Mouse (Mus musculus) left cerebral cortex, postnatal 4 days (tissue): ENCODE measurements at regions not wholly inside any gene's neighbourhood (a gene's known extent, or its start where the extent isn't known, plus 50 kb on each side); places are given as distances from the start of the nearest gene placed in this dataset.
"Not testable (repeated sequence)": the region's sequence is repeated elsewhere in the genome, so short reads cannot be mapped to it uniquely, and the experiment has no call there.

Experiments used
- DNase-seq: peaks from one replicate; pipeline ENCODE4 v3.0.0-alpha.2; 2022
- intact Hi-C: fragments of 180-260 bp; cut with DNase I; formaldehyde crosslinking; loops from one replicate; pipeline ENCODE4 v1.15.1; 2025

GRCm38 (mm10) chr1:30751138-30751907 is 122.4 kb downstream of the Phf3 start:
- intact Hi-C loops = no loop called here

GRCm38 (mm10) chr1:30741955-30742354 is 131.8 kb downstream of the Phf3 start:
- intact Hi-C loops = no loop called here
- DNase-seq = no peak

More at GRCm38 (mm10) chr1:30751138-30751907, 122.4 kb downstream of the Phf3 start:
- no peak for DNase-seq

- intact Hi-C loops = no loop called here
Observed at GRCm38 (mm10) chr1:30740831-30741230, 132.9 kb downstream of the Phf3 start.

GRCm38 (mm10) chr1:30721519-30721918 is 152.2 kb downstream of the Phf3 start:
- intact Hi-C loops = no loop called here
- DNase-seq = no peak

More at GRCm38 (mm10) chr1:30740831-30741230, 132.9 kb downstream of the Phf3 start:
- DNase-seq = peak; percentile 38

- DNase-seq = no peak
Observed at GRCm38 (mm10) chr1:30720829-30721228, 152.9 kb downstream of the Phf3 start.

GRCm38 (mm10) chr1:30718578-30718977 is 155.1 kb downstream of the Phf3 start:
- intact Hi-C loops = no loop called here
- DNase-seq = no peak

More at GRCm38 (mm10) chr1:30720829-30721228, 152.9 kb downstream of the Phf3 start:
- intact Hi-C loops = no loop called here

GRCm38 (mm10) chr1:30716346-30716745 is 157.4 kb downstream of the Phf3 start:
- intact Hi-C loops = no loop called here
- no peak for DNase-seq

GRCm38 (mm10) chr1:30701116-30701515 is 172.6 kb downstream of the Phf3 start:
- DNase-seq = no peak
- intact Hi-C loops = no loop called here

GRCm38 (mm10) chr1:30700399-30701081 is 173.2 kb downstream of the Phf3 start:
- intact Hi-C loops = no loop called here
- DNase-seq = peak; percentile 12

- intact Hi-C loops = no loop called here
- no peak for DNase-seq
Observed at GRCm38 (mm10) chr1:30696342-30696741, 177.4 kb downstream of the Phf3 start.

GRCm38 (mm10) chr1:30685318-30685717 is 188.4 kb downstream of the Phf3 start:
- intact Hi-C loops = no loop called here
- no peak for DNase-seq

- intact Hi-C loops = no loop called here
- no peak for DNase-seq
Observed at GRCm38 (mm10) chr1:30683889-30684288, 189.8 kb downstream of the Phf3 start.

GRCm38 (mm10) chr1:30639807-30640206 is 233.9 kb downstream of the Phf3 start:
- intact Hi-C loops = no loop called here
- no peak for DNase-seq

- intact Hi-C loops = no loop called here
- DNase-seq = no peak
Observed at GRCm38 (mm10) chr1:30632760-30633159, 241.0 kb downstream of the Phf3 start.

GRCm38 (mm10) chr1:30627796-30628195 is 245.9 kb downstream of the Phf3 start:
- DNase-seq, intact Hi-C loops: not testable (repeated sequence)

GRCm38 (mm10) chr1:30595122-30595730 is 278.5 kb downstream of the Phf3 start:
- intact Hi-C loops = no loop called here
- peak; percentile 5 for DNase-seq

- DNase-seq = no peak
- intact Hi-C loops = no loop called here
Observed at GRCm38 (mm10) chr1:30594036-30594435, 279.7 kb downstream of the Phf3 start.

GRCm38 (mm10) chr1:30590721-30591120 is 283.0 kb downstream of the Phf3 start:
- DNase-seq = no peak
- intact Hi-C loops = no loop called here

GRCm38 (mm10) chr1:30588885-30589284 is 284.8 kb downstream of the Phf3 start:
- DNase-seq = peak; percentile 3
- intact Hi-C loops = no loop called here

GRCm38 (mm10) chr1:30588336-30588735 is 285.4 kb downstream of the Phf3 start:
- DNase-seq = peak; percentile 47
- intact Hi-C loops = no loop called here

GRCm38 (mm10) chr1:30584806-30585205 is 288.9 kb downstream of the Phf3 start:
- DNase-seq = peak; percentile 27
- intact Hi-C loops = no loop called here

GRCm38 (mm10) chr1:30583860-30584259 is 289.9 kb downstream of the Phf3 start:
- no peak for DNase-seq
- intact Hi-C loops = no loop called here
